Mouse (Mus musculus): ENCODE measurements around the gene Ttc39a. TPM values are rescaled to one million over a fixed set of nuclear protein-coding genes. Genes with fewer than 3 reads are reported as not detected.

The Ttc39a gene
- total RNA-seq, 1 experiment = 1.9 TPM

GRCm38 (mm10) chr4:109445397-109445796 lies 39.0 kb downstream of the Ttc39a start:
- Histone ChIP-seq H3K27ac (ENCODE audit: insufficient read depth, low read depth, low read length, poor library complexity, severe bottlenecking) (no peak overlapping the region), H3K9me3 (ENCODE audit: control insufficient read depth, insufficient read depth, low read depth, low read length) (no peaks in the 10 kb centered on the region), H3K4me1 (ENCODE audit: control insufficient read depth in 2 of 2, insufficient read depth in 2 of 2, low read length in 2 of 2, poor library complexity in 1 of 2) (no peaks in the 10 kb centered on the region), H3K4me3 (ENCODE audit: insufficient read depth in 1 of 2, low read depth in 1 of 2, low read length in 2 of 2, poor library complexity in 1 of 2, severe bottlenecking in 1 of 2) (no peak overlapping the region), H3K36me3 (ENCODE audit: control insufficient read depth, insufficient read depth, low read length, poor library complexity, severe bottlenecking) (no peaks in the 10 kb centered on the region), H3K9ac (ENCODE audit: insufficient read depth, low read depth, low read length, poor library complexity, severe bottlenecking) (no peak overlapping the region)
- no peak for DNase-seq (ENCODE audit: low read depth, low spot score)
- in situ Hi-C loops (cut with MboI; ENCODE audit: low sequenced_read_pairs in 2 of 2, unreplicated experiment in 2 of 2) = no loop called here
- no peak for TF ChIP-seq CHD2 (IDR thresholded peaks at IDR 0.05; ENCODE audit: low read depth, low read length)

- TF ChIP-seq CHD2 (IDR thresholded peaks at IDR 0.05; ENCODE audit: low read depth, low read length) = no peak
- TF ChIP-seq ZC3H11A (IDR thresholded peaks at IDR 0.05; ENCODE audit: borderline replicate concordance, low read depth, low read length) = no peak
- in situ Hi-C loops (cut with MboI; ENCODE audit: low sequenced_read_pairs in 2 of 2, unreplicated experiment in 2 of 2) = no loop called here
- no peaks in the 10 kb centered on the region for H3K9me3 ChIP-seq (ENCODE audit: control insufficient read depth, insufficient read depth, low read depth, low read length)
These were observed 39.5 kb downstream of the Ttc39a start for GRCm38 (mm10) chr4:109445956-109446355.

GRCm38 (mm10) chr4:109448531-109448930 lies 42.1 kb downstream of the Ttc39a start:
- no peak overlapping the region for H3K4me3 ChIP-seq (ENCODE audit: insufficient read depth in 1 of 2, low read depth in 1 of 2, low read length in 2 of 2, poor library complexity in 1 of 2, severe bottlenecking in 1 of 2)
- H3K27ac ChIP-seq (ENCODE audit: insufficient read depth, low read depth, low read length, poor library complexity, severe bottlenecking) = no peak overlapping the region
- in situ Hi-C loops (cut with MboI; ENCODE audit: low sequenced_read_pairs in 2 of 2, unreplicated experiment in 2 of 2) = no loop called here
- no peaks in the 10 kb centered on the region for H3K4me1 ChIP-seq (ENCODE audit: control insufficient read depth in 2 of 2, insufficient read depth in 2 of 2, low read length in 2 of 2, poor library complexity in 1 of 2)
- H3K9ac ChIP-seq (ENCODE audit: insufficient read depth, low read depth, low read length, poor library complexity, severe bottlenecking) = no peak overlapping the region
- TF ChIP-seq ZNF384 (IDR thresholded peaks at IDR 0.05; ENCODE audit: low read depth, low read length) (no peak), CHD2 (IDR thresholded peaks at IDR 0.05; ENCODE audit: low read depth, low read length) (no peak), MAFK (IDR thresholded peaks at IDR 0.05; ENCODE audit: insufficient read depth, low read depth, low read length) (no peak), HCFC1 (IDR thresholded peaks at IDR 0.05; ENCODE audit: borderline replicate concordance, insufficient read depth, low read length) (no peak)
- no peaks in the 10 kb centered on the region for H3K36me3 ChIP-seq (ENCODE audit: control insufficient read depth, insufficient read depth, low read length, poor library complexity, severe bottlenecking)
- no peak for DNase-seq (ENCODE audit: low read depth, low spot score)
- H3K9me3 ChIP-seq (ENCODE audit: control insufficient read depth, insufficient read depth, low read depth, low read length) = no peaks in the 10 kb centered on the region

More at GRCm38 (mm10) chr4:109445956-109446355, 39.5 kb downstream of the Ttc39a start:
- no peak overlapping the region for H3K9ac ChIP-seq (ENCODE audit: insufficient read depth, low read depth, low read length, poor library complexity, severe bottlenecking)
- H3K4me1 ChIP-seq (ENCODE audit: control insufficient read depth in 2 of 2, insufficient read depth in 2 of 2, low read length in 2 of 2, poor library complexity in 1 of 2) = no peaks in the 10 kb centered on the region
- no peaks in the 10 kb centered on the region for H3K36me3 ChIP-seq (ENCODE audit: control insufficient read depth, insufficient read depth, low read length, poor library complexity, severe bottlenecking)
- DNase-seq (ENCODE audit: low read depth, low spot score) = no peak
- no peak overlapping the region for H3K27ac ChIP-seq (ENCODE audit: insufficient read depth, low read depth, low read length, poor library complexity, severe bottlenecking)
- H3K4me3 ChIP-seq (ENCODE audit: insufficient read depth in 1 of 2, low read depth in 1 of 2, low read length in 2 of 2, poor library complexity in 1 of 2, severe bottlenecking in 1 of 2) = no peak overlapping the region

GRCm38 (mm10) chr4:109456821-109457220 lies 50.4 kb downstream of the Ttc39a start:
- H3K4me3 ChIP-seq (ENCODE audit: insufficient read depth in 1 of 2, low read depth in 1 of 2, low read length in 2 of 2, poor library complexity in 1 of 2, severe bottlenecking in 1 of 2) = no peak overlapping the region
- TF ChIP-seq HCFC1 (IDR thresholded peaks at IDR 0.05; ENCODE audit: borderline replicate concordance, insufficient read depth, low read length) (no peak), ZC3H11A (IDR thresholded peaks at IDR 0.05; ENCODE audit: borderline replicate concordance, low read depth, low read length) (no peak), MAFK (IDR thresholded peaks at IDR 0.05; ENCODE audit: insufficient read depth, low read depth, low read length) (no peak), CHD2 (IDR thresholded peaks at IDR 0.05; ENCODE audit: low read depth, low read length) (no peak), ZNF384 (IDR thresholded peaks at IDR 0.05; ENCODE audit: low read depth, low read length) (no peak)
- no peak for DNase-seq (ENCODE audit: low read depth, low spot score)
- H3K27ac ChIP-seq (ENCODE audit: insufficient read depth, low read depth, low read length, poor library complexity, severe bottlenecking) = no peak overlapping the region
- H3K36me3 ChIP-seq (ENCODE audit: control insufficient read depth, insufficient read depth, low read length, poor library complexity, severe bottlenecking) = peaks cover 2% of the 10 kb centered on the region; the same call in 1 of the 2 replicates
- in situ Hi-C loops (cut with MboI; ENCODE audit: low sequenced_read_pairs in 2 of 2, unreplicated experiment in 2 of 2) = no loop called here
- H3K9ac ChIP-seq (ENCODE audit: insufficient read depth, low read depth, low read length, poor library complexity, severe bottlenecking) = no peak overlapping the region
- H3K4me1 ChIP-seq (ENCODE audit: control insufficient read depth in 2 of 2, insufficient read depth in 2 of 2, low read length in 2 of 2, poor library complexity in 1 of 2) = no peaks in the 10 kb centered on the region
- H3K9me3 ChIP-seq (ENCODE audit: control insufficient read depth, insufficient read depth, low read depth, low read length) = no peaks in the 10 kb centered on the region

GRCm38 (mm10) chr4:109460421-109461179 lies 54.2 kb downstream of the Ttc39a start:
- Histone ChIP-seq H3K9me3 (ENCODE audit: control insufficient read depth, insufficient read depth, low read depth, low read length) (no peaks in the 10 kb centered on the region), H3K9ac (ENCODE audit: insufficient read depth, low read depth, low read length, poor library complexity, severe bottlenecking) (no peak overlapping the region), H3K4me3 (ENCODE audit: insufficient read depth in 1 of 2, low read depth in 1 of 2, low read length in 2 of 2, poor library complexity in 1 of 2, severe bottlenecking in 1 of 2) (no peak overlapping the region), H3K4me1 (ENCODE audit: control insufficient read depth in 2 of 2, insufficient read depth in 2 of 2, low read length in 2 of 2, poor library complexity in 1 of 2) (no peaks in the 10 kb centered on the region), H3K27ac (ENCODE audit: insufficient read depth, low read depth, low read length, poor library complexity, severe bottlenecking) (no peak overlapping the region), H3K36me3 (ENCODE audit: control insufficient read depth, insufficient read depth, low read length, poor library complexity, severe bottlenecking) (no peaks in the 10 kb centered on the region; the same call in 1 of the 2 replicates)
- no peak for TF ChIP-seq ZC3H11A (IDR thresholded peaks at IDR 0.05; ENCODE audit: borderline replicate concordance, low read depth, low read length)
- TF ChIP-seq ZNF384 (IDR thresholded peaks at IDR 0.05; ENCODE audit: low read depth, low read length) = no peak
- TF ChIP-seq MAFK (IDR thresholded peaks at IDR 0.05; ENCODE audit: insufficient read depth, low read depth, low read length) = no peak
- no peak for TF ChIP-seq CHD2 (IDR thresholded peaks at IDR 0.05; ENCODE audit: low read depth, low read length)
- TF ChIP-seq HCFC1 (IDR thresholded peaks at IDR 0.05; ENCODE audit: borderline replicate concordance, insufficient read depth, low read length) = no peak
- DNase-seq (ENCODE audit: low read depth, low spot score) = no peak
- in situ Hi-C loops (cut with MboI; ENCODE audit: low sequenced_read_pairs in 2 of 2, unreplicated experiment in 2 of 2) = no loop called here

Data from ES-E14 (cell line).